Mouse (Mus musculus): ENCODE measurements around the gene Gm20547.

- no peak for TF ChIP-seq CTCF (IDR thresholded peaks at IDR 0.05; ENCODE audit: low read depth)
- TF ChIP-seq EP300 (IDR thresholded peaks at IDR 0.05; ENCODE audit: low read depth), result no peak
These were observed 18.0 kb upstream of the Gm20547 start for GRCm38 (mm10) chr17:34899890-34900243.
